Mouse (Mus musculus): ENCODE results near the gene Gm45234. TPM values are rescaled to one million over a fixed set of nuclear protein-coding genes. Genes with fewer than 3 reads are reported as not detected.

Gene Gm45234
- polyA plus RNA-seq, 1 experiment from 2014 or later: not detected

DNA sequence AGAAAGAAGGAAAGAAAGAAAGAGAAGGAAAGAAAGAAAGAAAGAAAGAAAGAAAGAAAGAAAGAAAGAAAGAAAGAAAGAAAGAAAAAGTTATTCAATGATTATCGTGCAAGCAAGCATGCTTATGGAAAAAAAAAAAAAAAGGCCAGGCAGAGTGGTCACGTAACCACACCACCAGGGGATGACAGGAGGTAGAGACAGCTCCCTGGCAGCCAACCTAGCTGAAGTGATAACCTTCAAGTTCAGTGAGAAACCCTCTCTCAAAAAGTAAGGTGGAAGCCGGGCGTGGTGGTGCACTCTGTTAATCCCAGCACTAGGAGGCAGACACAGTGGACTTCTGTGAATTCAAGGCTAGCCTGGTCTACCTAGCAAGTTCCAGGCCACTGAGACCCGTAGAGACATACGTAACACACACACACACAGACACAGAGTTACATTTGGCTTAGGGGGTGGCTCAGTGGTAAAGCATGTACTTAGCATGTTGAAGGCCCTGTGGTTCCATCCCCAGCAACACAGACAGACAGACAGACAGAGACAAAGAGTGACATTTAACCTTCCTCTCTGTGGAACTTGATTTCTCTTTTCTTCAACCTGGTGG is 32.8 kb downstream of the Gm45234 start:
- no peak overlapping the region for H3K4me3 ChIP-seq (ENCODE audit: low read depth, low read length)
- H3K4me1 ChIP-seq (ENCODE audit: control insufficient read depth, insufficient read depth, low read length): no peaks in the 10 kb centered on the region
- WGBS: 82% methylated on average over 6 of the region's 6 CpGs
- no peaks in the 10 kb centered on the region for H3K9me3 ChIP-seq (ENCODE audit: control insufficient read depth, low read length)
- H3K9ac ChIP-seq (replicated peaks; ENCODE audit: low read depth, low read length): no peak overlapping the region
- H3K36me3 ChIP-seq (ENCODE audit: control insufficient read depth, insufficient read depth, low read length): no peaks in the 10 kb centered on the region
- ATAC-seq (ENCODE audit: low read depth): no peak
- no peaks in the 10 kb centered on the region for H3K27me3 ChIP-seq (ENCODE audit: control insufficient read depth, insufficient read depth, low read length)
- H3K27ac ChIP-seq (ENCODE audit: low read depth, low read length): no peak overlapping the region
- no peak overlapping the region for H3K4me2 ChIP-seq (ENCODE audit: low read depth, low read length)

DNA sequence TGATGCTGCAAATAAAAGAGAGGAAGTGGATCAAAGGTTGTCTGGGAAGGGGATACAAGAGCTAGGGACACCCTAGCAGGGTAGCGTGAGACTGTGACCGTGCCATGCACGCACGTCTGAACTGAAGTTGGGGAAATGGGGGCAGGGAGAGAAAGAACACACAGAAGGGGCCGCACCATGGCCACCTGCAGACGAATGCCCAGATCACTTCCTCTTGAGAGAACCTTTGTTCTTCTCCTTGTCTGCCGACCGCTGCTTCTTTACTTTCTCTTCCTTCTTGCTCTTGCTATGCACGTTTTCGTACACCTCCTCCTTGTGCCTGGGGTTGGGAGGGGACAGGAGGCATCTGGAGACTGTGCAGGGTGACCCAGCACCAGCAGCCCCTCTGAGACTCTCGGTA is 34.9 kb downstream of the Gm45234 start:
- WGBS: 63% methylated on average over 11 of the region's 11 CpGs

DNA sequence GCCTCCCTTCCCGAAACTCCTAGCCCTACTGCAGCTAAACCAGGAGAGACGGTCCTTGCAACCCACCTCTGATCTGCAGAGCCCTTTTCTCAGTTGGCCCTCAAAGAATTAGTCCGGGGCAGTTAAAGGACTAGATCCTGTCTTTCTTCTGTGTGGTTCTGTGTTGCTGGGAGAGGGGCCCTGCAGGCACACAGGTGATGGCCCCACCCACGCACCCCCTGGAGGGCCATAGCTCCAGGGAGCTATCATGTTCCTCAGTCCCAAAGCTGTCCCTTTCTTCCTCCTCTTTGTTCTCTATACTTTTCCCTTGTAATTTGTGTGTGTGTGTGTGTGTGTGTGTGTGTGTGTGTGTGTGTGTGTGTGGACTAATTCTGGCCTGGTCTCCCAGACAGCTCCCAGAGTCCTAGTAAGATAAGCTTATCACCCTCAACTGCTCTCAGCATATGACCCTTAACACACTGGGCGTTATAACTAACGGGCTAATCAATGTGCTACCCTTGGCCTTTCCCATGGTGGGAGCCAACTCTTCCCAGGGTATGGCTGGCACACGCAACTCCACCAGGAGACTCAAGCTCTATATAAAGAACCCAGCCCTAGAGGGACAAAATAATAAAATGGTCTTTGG is 36.4 kb downstream of the Gm45234 start:
- ATAC-seq (ENCODE audit: low read depth): no peak
- WGBS: 72% methylated on average over 7 of the region's 7 CpGs

More for the DNA sequence above, 34.9 kb downstream of the Gm45234 start:
- Histone ChIP-seq H3K27ac (ENCODE audit: low read depth, low read length) (no peak overlapping the region), H3K9ac (replicated peaks; ENCODE audit: low read depth, low read length) (no peak overlapping the region), H3K27me3 (ENCODE audit: control insufficient read depth, insufficient read depth, low read length) (no peaks in the 10 kb centered on the region), H3K9me3 (ENCODE audit: control insufficient read depth, low read length) (no peaks in the 10 kb centered on the region), H3K4me2 (ENCODE audit: low read depth, low read length) (no peak overlapping the region), H3K4me3 (ENCODE audit: low read depth, low read length) (no peak overlapping the region), H3K36me3 (ENCODE audit: control insufficient read depth, insufficient read depth, low read length) (peaks cover 11% of the 10 kb centered on the region), H3K4me1 (ENCODE audit: control insufficient read depth, insufficient read depth, low read length) (no peaks in the 10 kb centered on the region)
- ATAC-seq (ENCODE audit: low read depth): no peak

DNA sequence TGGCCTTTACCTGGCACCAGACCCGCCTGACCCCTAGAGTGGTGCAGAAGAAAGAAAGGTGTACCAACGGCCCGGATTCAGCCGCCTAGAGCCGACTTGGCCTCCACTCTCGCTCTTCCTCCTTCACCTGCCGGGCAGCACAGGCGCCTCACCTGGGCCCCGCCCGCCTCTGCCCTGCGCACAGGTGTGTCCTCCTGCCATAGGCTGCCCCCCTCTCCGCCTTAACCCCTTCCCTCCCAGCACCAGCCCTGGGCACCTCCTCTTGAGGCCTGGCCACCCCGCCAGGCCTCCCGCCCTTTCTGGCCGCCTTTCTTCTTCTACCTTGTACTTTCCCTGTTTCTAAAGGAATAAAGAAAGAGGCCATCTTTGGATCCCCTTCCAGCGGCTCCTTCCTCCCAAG is 37.1 kb downstream of the Gm45234 start:
- Histone ChIP-seq H3K4me1 (ENCODE audit: control insufficient read depth, insufficient read depth, low read length) (no peaks in the 10 kb centered on the region; the same call in 1 of the 2 replicates), H3K36me3 (ENCODE audit: control insufficient read depth, insufficient read depth, low read length) (peaks cover 25% of the 10 kb centered on the region), H3K9ac (replicated peaks; ENCODE audit: low read depth, low read length) (no peak overlapping the region), H3K27me3 (ENCODE audit: control insufficient read depth, insufficient read depth, low read length) (no peaks in the 10 kb centered on the region), H3K4me3 (ENCODE audit: low read depth, low read length) (no peak overlapping the region), H3K27ac (ENCODE audit: low read depth, low read length) (no peak overlapping the region), H3K9me3 (ENCODE audit: control insufficient read depth, low read length) (no peaks in the 10 kb centered on the region), H3K4me2 (ENCODE audit: low read depth, low read length) (no peak overlapping the region)
- ATAC-seq (ENCODE audit: low read depth): no peak
- 71% methylated on average over 16 of the region's 16 CpGs for WGBS

More for the DNA sequence above, 36.4 kb downstream of the Gm45234 start:
- no peaks in the 10 kb centered on the region for H3K27me3 ChIP-seq (ENCODE audit: control insufficient read depth, insufficient read depth, low read length)
- no peak overlapping the region for H3K27ac ChIP-seq (ENCODE audit: low read depth, low read length)
- peaks cover 19% of the 10 kb centered on the region for H3K36me3 ChIP-seq (ENCODE audit: control insufficient read depth, insufficient read depth, low read length)
- no peak overlapping the region for H3K9ac ChIP-seq (replicated peaks; ENCODE audit: low read depth, low read length)
- H3K4me2 ChIP-seq (ENCODE audit: low read depth, low read length): no peak overlapping the region
- no peak overlapping the region for H3K4me3 ChIP-seq (ENCODE audit: low read depth, low read length)
- H3K4me1 ChIP-seq (ENCODE audit: control insufficient read depth, insufficient read depth, low read length): no peaks in the 10 kb centered on the region
- no peaks in the 10 kb centered on the region for H3K9me3 ChIP-seq (ENCODE audit: control insufficient read depth, low read length)

DNA sequence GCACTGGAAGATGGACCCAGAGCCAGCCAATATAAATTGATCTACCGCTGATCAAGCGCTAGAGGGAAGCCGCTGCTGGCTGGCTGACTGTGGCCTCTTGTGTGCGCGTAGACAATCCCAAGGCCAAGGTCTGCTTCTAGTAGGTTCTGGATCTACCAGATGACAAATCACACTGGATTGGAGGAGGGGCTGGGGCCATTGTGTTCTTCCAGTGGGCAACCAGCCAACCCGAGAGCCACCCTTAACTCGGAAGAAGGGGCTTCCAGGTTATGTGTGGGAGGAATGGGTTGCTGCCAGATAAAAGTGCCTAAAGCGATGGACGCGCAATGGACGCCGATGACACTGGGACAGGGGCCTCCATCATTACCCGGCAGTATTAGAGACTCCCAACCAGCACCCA is 37.9 kb downstream of the Gm45234 start:
- H3K4me3 ChIP-seq (ENCODE audit: low read depth, low read length): no peak overlapping the region
- no peak overlapping the region for H3K4me2 ChIP-seq (ENCODE audit: low read depth, low read length)
- no peak for ATAC-seq (ENCODE audit: low read depth)
- 87% methylated on average over 13 of the region's 13 CpGs for WGBS
- H3K4me1 ChIP-seq (ENCODE audit: control insufficient read depth, insufficient read depth, low read length): peaks cover 5% of the 10 kb centered on the region
- H3K27ac ChIP-seq (ENCODE audit: low read depth, low read length): no peak overlapping the region
- no peak overlapping the region for H3K9ac ChIP-seq (replicated peaks; ENCODE audit: low read depth, low read length)
- no peaks in the 10 kb centered on the region for H3K27me3 ChIP-seq (ENCODE audit: control insufficient read depth, insufficient read depth, low read length)
- peaks cover 26% of the 10 kb centered on the region for H3K36me3 ChIP-seq (ENCODE audit: control insufficient read depth, insufficient read depth, low read length)
- no peaks in the 10 kb centered on the region for H3K9me3 ChIP-seq (ENCODE audit: control insufficient read depth, low read length)

DNA sequence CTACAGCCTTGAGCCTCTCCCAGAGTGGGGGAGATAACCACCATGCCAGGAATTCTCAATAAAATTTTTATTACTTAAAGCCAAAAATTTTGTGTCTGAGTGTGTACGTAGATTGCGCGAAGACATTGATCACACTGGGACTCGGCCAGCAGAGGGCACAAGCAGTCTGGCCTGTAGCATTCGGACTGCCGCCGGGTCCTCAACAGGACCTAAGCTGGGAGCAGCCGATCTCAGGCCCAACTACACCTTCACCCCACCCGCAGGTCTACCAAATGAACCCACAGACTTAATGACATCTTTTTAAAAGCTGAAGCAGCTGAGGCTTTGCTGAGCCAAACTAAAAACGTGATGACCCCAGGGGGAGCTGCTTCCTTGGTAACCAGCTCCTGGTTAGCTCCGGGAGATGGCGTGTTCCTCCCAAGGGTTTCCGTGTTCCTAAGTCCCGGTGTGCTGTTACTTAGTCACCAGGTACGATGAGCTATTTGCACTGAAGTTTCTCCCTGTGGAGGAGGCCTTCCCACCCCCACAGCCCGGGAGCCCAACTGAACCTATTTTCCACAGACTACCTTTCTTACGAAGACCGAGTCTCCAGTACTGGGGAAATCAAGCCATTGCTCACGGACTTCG is 38.8 kb downstream of the Gm45234 start:
- H3K4me1 ChIP-seq (ENCODE audit: control insufficient read depth, insufficient read depth, low read length): peaks cover 7% of the 10 kb centered on the region
- 68% methylated on average over 20 of the region's 20 CpGs for WGBS
- H3K36me3 ChIP-seq (ENCODE audit: control insufficient read depth, insufficient read depth, low read length): peaks cover 26% of the 10 kb centered on the region
- ATAC-seq (ENCODE audit: low read depth): no peak
- H3K4me3 ChIP-seq (ENCODE audit: low read depth, low read length): peak overlapping the region; percentile 3; the same call in 1 of the 2 replicates
- H3K27ac ChIP-seq (ENCODE audit: low read depth, low read length): no peak overlapping the region
- H3K4me2 ChIP-seq (ENCODE audit: low read depth, low read length): no peak overlapping the region
- no peaks in the 10 kb centered on the region for H3K27me3 ChIP-seq (ENCODE audit: control insufficient read depth, insufficient read depth, low read length)
- no peak overlapping the region for H3K9ac ChIP-seq (replicated peaks; ENCODE audit: low read depth, low read length)
- no peaks in the 10 kb centered on the region for H3K9me3 ChIP-seq (ENCODE audit: control insufficient read depth, low read length)

DNA sequence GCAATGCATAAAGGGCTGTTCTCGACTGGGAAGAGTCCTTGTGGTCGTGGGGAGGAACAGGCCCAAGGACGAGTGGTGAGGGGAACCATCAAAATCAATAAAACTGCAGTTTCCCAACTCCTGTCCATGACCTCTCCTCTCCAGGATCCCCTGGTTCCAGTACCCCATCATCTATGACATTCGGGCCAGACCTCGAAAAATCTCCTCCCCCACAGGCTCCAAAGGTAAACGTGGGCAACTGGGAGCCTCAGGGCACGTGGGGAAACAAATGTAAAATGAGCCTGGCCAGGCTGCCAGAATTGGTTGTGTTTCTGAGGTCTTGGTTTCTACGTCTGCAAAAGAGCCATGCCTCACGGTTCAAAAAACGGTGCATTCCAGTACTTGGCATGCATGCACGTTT is 42.9 kb downstream of the Gm45234 start:
- WGBS: 23% methylated on average over 11 of the region's 11 CpGs

DNA sequence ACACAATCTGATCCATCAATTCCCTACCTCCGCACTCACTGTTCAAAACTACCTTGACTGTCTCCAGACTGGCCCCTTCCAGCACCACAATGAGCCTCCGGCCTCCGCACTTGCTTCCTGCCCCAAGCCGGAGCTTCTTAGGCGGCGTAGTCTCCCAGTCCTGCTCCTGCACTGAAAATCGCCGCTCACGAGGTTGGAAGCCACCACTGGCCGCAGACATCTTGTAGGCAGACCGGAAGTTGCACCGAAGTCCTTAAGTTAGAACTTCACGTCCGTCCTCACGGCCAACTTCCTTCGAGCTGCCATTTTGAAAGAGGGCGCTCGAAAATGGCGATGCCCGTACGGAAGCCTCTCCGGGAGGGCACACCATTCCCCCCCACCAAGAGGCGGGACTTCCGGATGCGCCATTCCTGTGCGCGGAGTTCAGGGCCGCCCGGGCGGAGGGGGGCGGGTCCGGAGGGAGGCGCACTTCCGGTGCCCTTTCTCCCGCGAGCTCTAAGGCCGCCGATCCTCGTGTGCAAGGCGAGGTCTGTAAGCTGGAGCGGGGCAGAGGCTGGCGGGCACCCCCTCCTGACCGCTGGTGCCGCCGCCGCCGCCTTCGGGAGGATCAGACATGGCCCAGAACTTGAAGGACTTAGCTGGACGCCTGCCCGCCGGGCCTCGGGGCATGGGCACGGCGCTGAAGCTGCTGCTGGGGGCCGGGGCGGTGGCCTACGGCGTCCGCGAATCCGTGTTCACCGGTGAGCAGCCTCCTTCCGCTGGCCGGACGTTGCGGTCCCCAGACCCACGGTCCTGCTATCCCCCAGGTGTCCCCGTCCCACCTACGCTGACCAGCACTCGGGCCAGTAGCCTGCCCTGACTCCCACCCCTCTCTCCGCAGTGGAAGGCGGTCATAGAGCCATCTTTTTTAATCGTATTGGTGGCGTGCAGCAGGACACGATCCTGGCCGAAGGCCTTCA is 43.7 kb downstream of the Gm45234 start, which contains the start of the genes Emg1 and Phb2:
Gene Emg1, minus strand, starts transcription at position 355 of the 959 bp plus-strand sequence.
Gene Phb2, plus strand, starts transcription at position 513 of the 959 bp plus-strand sequence.
- Histone ChIP-seq H3K9ac (replicated peaks; ENCODE audit: low read depth, low read length) (peak within 1 kb of the TSS; percentile 71), H3K4me1 (ENCODE audit: control insufficient read depth, insufficient read depth, low read length) (peaks cover 17% of the 10 kb centered on the region), H3K9me3 (ENCODE audit: control insufficient read depth, low read length) (no peaks in the 10 kb centered on the region), H3K36me3 (ENCODE audit: control insufficient read depth, insufficient read depth, low read length) (peaks cover 26% of the 10 kb centered on the region), H3K4me2 (ENCODE audit: low read depth, low read length) (peak within 1 kb of the TSS; percentile 96), H3K27me3 (ENCODE audit: control insufficient read depth, insufficient read depth, low read length) (no peaks in the 10 kb centered on the region), H3K27ac (ENCODE audit: low read depth, low read length) (peak within 1 kb of the TSS; percentile 60; the same call in 1 of the 2 replicates), H3K4me3 (ENCODE audit: low read depth, low read length) (peak within 1 kb of the TSS; percentile 67)
- under 1% methylated on average over 68 of the region's 76 CpGs for WGBS
- ATAC-seq (ENCODE audit: low read depth): peak; percentile 97

More for the DNA sequence above, 42.9 kb downstream of the Gm45234 start:
- peaks cover 17% of the 10 kb centered on the region for H3K4me1 ChIP-seq (ENCODE audit: control insufficient read depth, insufficient read depth, low read length)
- peak overlapping the region; percentile 67 for H3K4me3 ChIP-seq (ENCODE audit: low read depth, low read length)
- no peak for ATAC-seq (ENCODE audit: low read depth)
- peaks cover 26% of the 10 kb centered on the region for H3K36me3 ChIP-seq (ENCODE audit: control insufficient read depth, insufficient read depth, low read length)
- H3K9me3 ChIP-seq (ENCODE audit: control insufficient read depth, low read length): no peaks in the 10 kb centered on the region
- no peaks in the 10 kb centered on the region for H3K27me3 ChIP-seq (ENCODE audit: control insufficient read depth, insufficient read depth, low read length)
- no peak overlapping the region for H3K27ac ChIP-seq (ENCODE audit: low read depth, low read length)
- H3K9ac ChIP-seq (replicated peaks; ENCODE audit: low read depth, low read length): peak overlapping the region; percentile 71
- peak overlapping the region; percentile 96 for H3K4me2 ChIP-seq (ENCODE audit: low read depth, low read length)

Measured in neural tube, embryonic 14.5 days (tissue).